Mouse (Mus musculus) hindbrain, embryonic 10.5 days (tissue): Measurements from ENCODE around the gene Rnf141. TPM values are rescaled to one million over a fixed set of nuclear protein-coding genes. Genes with fewer than 3 reads are reported as not detected.

Source experiments
- DNase-seq: peaks from one replicate; pipeline ENCODE4 v3.0.0-alpha.2; 2017; ENCODE audit warnings: low spot score
- H3K27ac ChIP-seq: fragments of 300-500 bp; sonication (generic); 2 replicates; pipeline ENCODE4 v1.5.1; 2016; ENCODE audit warnings: mild to moderate bottlenecking, moderate library complexity
- H3K27me3 ChIP-seq: fragments of 300-500 bp; sonication (generic); 2 replicates; pipeline ENCODE4 v1.6.1; 2016; ENCODE audit warnings: mild to moderate bottlenecking; ENCODE audit not compliant: poor library complexity, insufficient read depth, severe bottlenecking
- H3K36me3 ChIP-seq: fragments of 300-500 bp; sonication (generic); 2 replicates; pipeline ENCODE4 v1.6.1; 2016; ENCODE audit warnings: mild to moderate bottlenecking, moderate library complexity
- H3K4me1 ChIP-seq: fragments of 300-500 bp; sonication (generic); replicated peaks from 2 replicates; pipeline ENCODE4 v1.6.1; 2016; ENCODE audit warnings: mild to moderate bottlenecking
- H3K4me3 ChIP-seq: fragments of 300-500 bp; sonication (generic); 2 replicates; pipeline ENCODE4 v1.5.1; 2016; ENCODE audit warnings: mild to moderate bottlenecking, moderate library complexity
- H3K9me3 ChIP-seq: fragments of 300-500 bp; sonication (generic); 2 replicates; pipeline ENCODE4 v1.6.1; 2016; ENCODE audit warnings: mild to moderate bottlenecking, moderate library complexity
- WGBS: fragments of 180-500 bp; shearing (Covaris S2); methylation state at CpG from one replicate; pipeline ENCODE4 v1.1.7; 2016; 5-methylcytosine and 5-hydroxymethylcytosine counted together
- polyA plus RNA-seq: library from polyadenylated mRNA; unstranded; fragments of >200 nt; fragmentation: Nextera tagmentation; extraction: Ambion mirVana; gene quantifications from 2 replicates; pipeline ENCODE4 v1.2.1, GENCODE M21; 2016

Gene Rnf141
- polyA plus RNA-seq, 1 experiment from 2014 or later, result 22.2 TPM

- Histone ChIP-seq H3K27me3 (no peaks in the 10 kb centered on the region), H3K4me1 (peaks cover 10% of the 10 kb centered on the region; the same call in 1 of the 2 replicates), H3K36me3 (peaks cover 49% of the 10 kb centered on the region), H3K27ac (no peak overlapping the region), H3K9me3 (no peaks in the 10 kb centered on the region), H3K4me3 (no peak overlapping the region)
- DNase-seq, result no peak
- 81% methylated on average over 4 of the region's 4 CpGs for WGBS
Observed at GRCm38 (mm10) chr7:110823593-110823992, 20.7 kb downstream of the Rnf141 start.

- Histone ChIP-seq H3K36me3 (peaks cover 44% of the 10 kb centered on the region), H3K9me3 (no peaks in the 10 kb centered on the region), H3K4me3 (no peak overlapping the region), H3K27ac (no peak overlapping the region), H3K4me1 (peaks cover 10% of the 10 kb centered on the region; the same call in 1 of the 2 replicates), H3K27me3 (no peaks in the 10 kb centered on the region)
- no peak for DNase-seq
- 84% methylated on average over 8 of the region's 8 CpGs for WGBS
Observed at GRCm38 (mm10) chr7:110823076-110823475, 21.2 kb downstream of the Rnf141 start.

GRCm38 (mm10) chr7:110822055-110822454 lies 22.2 kb downstream of the Rnf141 start:
- no peaks in the 10 kb centered on the region for H3K27me3 ChIP-seq
- H3K36me3 ChIP-seq, result peaks cover 42% of the 10 kb centered on the region
- no peak overlapping the region for H3K4me3 ChIP-seq
- WGBS, result 89% methylated on average over 4 of the region's 4 CpGs
- H3K9me3 ChIP-seq, result no peaks in the 10 kb centered on the region
- DNase-seq, result no peak
- no peak overlapping the region for H3K27ac ChIP-seq
- H3K4me1 ChIP-seq, result peaks cover 10% of the 10 kb centered on the region; the same call in 1 of the 2 replicates

GRCm38 (mm10) chr7:110821653-110822052 lies 22.6 kb downstream of the Rnf141 start:
- no peak overlapping the region; the same call in 1 of the 2 replicates for H3K27ac ChIP-seq
- peaks cover 38% of the 10 kb centered on the region for H3K36me3 ChIP-seq
- peaks cover 10% of the 10 kb centered on the region; the same call in 1 of the 2 replicates for H3K4me1 ChIP-seq
- 79% methylated on average over 3 of the region's 3 CpGs for WGBS
- DNase-seq, result no peak
- no peak overlapping the region for H3K4me3 ChIP-seq
- H3K27me3 ChIP-seq, result no peaks in the 10 kb centered on the region
- no peaks in the 10 kb centered on the region for H3K9me3 ChIP-seq

GRCm38 (mm10) chr7:110821068-110821467 lies 23.2 kb downstream of the Rnf141 start:
- H3K36me3 ChIP-seq, result peaks cover 36% of the 10 kb centered on the region
- no peaks in the 10 kb centered on the region for H3K27me3 ChIP-seq
- H3K9me3 ChIP-seq, result no peaks in the 10 kb centered on the region
- H3K4me3 ChIP-seq, result no peak overlapping the region
- H3K4me1 ChIP-seq, result peaks cover 10% of the 10 kb centered on the region; the same call in 1 of the 2 replicates
- 34% methylated on average over 5 of the region's 5 CpGs for WGBS
- H3K27ac ChIP-seq, result no peak overlapping the region; the same call in 1 of the 2 replicates
- DNase-seq, result no peak

- WGBS, result 91% methylated on average over 11 of the region's 11 CpGs
- DNase-seq, result no peak
- no peak overlapping the region for H3K4me3 ChIP-seq
Observed at GRCm38 (mm10) chr7:110818787-110819350, 25.4 kb downstream of the Rnf141 start.

GRCm38 (mm10) chr7:110818206-110818605 lies 26.1 kb downstream of the Rnf141 start:
- H3K27me3 ChIP-seq, result no peaks in the 10 kb centered on the region
- no peak overlapping the region for H3K27ac ChIP-seq
- no peak for DNase-seq
- no peaks in the 10 kb centered on the region for H3K9me3 ChIP-seq
- H3K4me1 ChIP-seq, result peaks cover 10% of the 10 kb centered on the region; the same call in 1 of the 2 replicates
- WGBS, result 81% methylated on average over 6 of the region's 6 CpGs
- H3K36me3 ChIP-seq, result peaks cover 11% of the 10 kb centered on the region
- H3K4me3 ChIP-seq, result no peak overlapping the region

More at GRCm38 (mm10) chr7:110818787-110819350, 25.4 kb downstream of the Rnf141 start:
- H3K36me3 ChIP-seq, result peaks cover 17% of the 10 kb centered on the region
- no peaks in the 10 kb centered on the region for H3K27me3 ChIP-seq
- H3K9me3 ChIP-seq, result no peaks in the 10 kb centered on the region
- peaks cover 10% of the 10 kb centered on the region; the same call in 1 of the 2 replicates for H3K4me1 ChIP-seq
- no peak overlapping the region for H3K27ac ChIP-seq

GRCm38 (mm10) chr7:110816037-110816436 lies 28.2 kb downstream of the Rnf141 start:
- Histone ChIP-seq H3K4me1 (peaks cover 2% of the 10 kb centered on the region; the same call in 1 of the 2 replicates), H3K36me3 (peaks cover 9% of the 10 kb centered on the region; the same call in 1 of the 2 replicates)
- WGBS, result 71% methylated on average over 5 of the region's 5 CpGs

GRCm38 (mm10) chr7:110813983-110814382 lies 30.3 kb downstream of the Rnf141 start:
- peaks cover 9% of the 10 kb centered on the region; the same call in 1 of the 2 replicates for H3K36me3 ChIP-seq
- DNase-seq, result no peak
- H3K4me3 ChIP-seq, result no peak overlapping the region
- 94% methylated on average over 1 of the region's 1 CpGs for WGBS
- H3K4me1 ChIP-seq, result no peaks in the 10 kb centered on the region
- no peaks in the 10 kb centered on the region for H3K9me3 ChIP-seq
- H3K27ac ChIP-seq, result no peak overlapping the region
- H3K27me3 ChIP-seq, result no peaks in the 10 kb centered on the region

More at GRCm38 (mm10) chr7:110816037-110816436, 28.2 kb downstream of the Rnf141 start:
- no peak overlapping the region for H3K27ac ChIP-seq
- H3K9me3 ChIP-seq, result no peaks in the 10 kb centered on the region
- no peaks in the 10 kb centered on the region for H3K27me3 ChIP-seq
- DNase-seq, result no peak
- no peak overlapping the region for H3K4me3 ChIP-seq

GRCm38 (mm10) chr7:110811529-110811928 lies 32.7 kb downstream of the Rnf141 start:
- Histone ChIP-seq H3K27ac (no peak overlapping the region), H3K9me3 (no peaks in the 10 kb centered on the region), H3K4me3 (no peak overlapping the region), H3K4me1 (no peaks in the 10 kb centered on the region), H3K27me3 (no peaks in the 10 kb centered on the region), H3K36me3 (peaks cover 9% of the 10 kb centered on the region; the same call in 1 of the 2 replicates)
- DNase-seq, result no peak
- WGBS, result 85% methylated on average over 5 of the region's 5 CpGs

- 91% methylated on average over 8 of the region's 8 CpGs for WGBS
- Histone ChIP-seq H3K27ac (no peak overlapping the region), H3K9me3 (no peaks in the 10 kb centered on the region), H3K36me3 (peaks cover 9% of the 10 kb centered on the region; the same call in 1 of the 2 replicates), H3K4me1 (no peaks in the 10 kb centered on the region), H3K27me3 (no peaks in the 10 kb centered on the region), H3K4me3 (no peak overlapping the region)
- DNase-seq, result no peak
Observed at GRCm38 (mm10) chr7:110810995-110811394, 33.3 kb downstream of the Rnf141 start.

GRCm38 (mm10) chr7:110809585-110810557 lies 34.4 kb downstream of the Rnf141 start:
- Histone ChIP-seq H3K36me3 (peaks cover 9% of the 10 kb centered on the region; the same call in 1 of the 2 replicates), H3K9me3 (no peaks in the 10 kb centered on the region), H3K4me3 (no peak overlapping the region), H3K27ac (no peak overlapping the region), H3K27me3 (no peaks in the 10 kb centered on the region), H3K4me1 (0 out of 2 replicates have a peak, but pooled peaks cover 6% of the 10 kb centered on the region)
- DNase-seq, result no peak
- 83% methylated on average over 18 of the region's 18 CpGs for WGBS
